Mouse (Mus musculus) midbrain, postnatal 0 days (tissue): ENCODE measurements at regions not wholly inside any gene's neighbourhood (a gene's known extent, or its start where the extent isn't known, plus 50 kb on each side); places are given as distances from the start of the nearest gene placed in this dataset.

Experiments used
- ATAC-seq: fragments of 200-750 bp; cut with Nextera tagmentation; 2 replicates; pipeline ENCODE4 v1.8.0; 2017; ENCODE audit warnings: moderate number of reproducible peaks, mild to moderate bottlenecking, moderate TSS enrichment, moderate library complexity; ENCODE audit not compliant: low FRiP score
- DNase-seq: peaks from one replicate; pipeline ENCODE4 v3.0.0-alpha.2; 2015; ENCODE audit warnings: low spot score
- H3K27ac ChIP-seq: fragments of 300-500 bp; sonication (generic); 2 replicates; pipeline ENCODE4 v1.5.1; 2014; ENCODE audit warnings: low read depth, mild to moderate bottlenecking, low read length, mixed read lengths
- H3K27me3 ChIP-seq: fragments of 300-500 bp; sonication (generic); 2 replicates; pipeline ENCODE4 v1.6.1; 2014; ENCODE audit warnings: low read length, control low read depth, mixed read lengths; ENCODE audit not compliant: insufficient read depth
- H3K36me3 ChIP-seq: fragments of 300-500 bp; sonication (generic); 2 replicates; pipeline ENCODE4 v1.6.1; 2014; ENCODE audit warnings: low read length, control low read depth, mixed read lengths; ENCODE audit not compliant: insufficient read depth
- H3K4me1 ChIP-seq: fragments of 300-500 bp; sonication (generic); 2 replicates; pipeline ENCODE4 v1.6.1; 2014; ENCODE audit warnings: mild to moderate bottlenecking, control low read depth, antibody characterized with exemption, low read length, mixed read lengths; ENCODE audit not compliant: insufficient read depth
- H3K4me2 ChIP-seq: fragments of 300-500 bp; sonication (generic); 2 replicates; pipeline ENCODE4 v1.6.1; 2014; ENCODE audit warnings: low read depth, mild to moderate bottlenecking, low read length, mixed read lengths; ENCODE audit not compliant: poor library complexity, severe bottlenecking
- H3K4me3 ChIP-seq: fragments of 300-500 bp; sonication (generic); 2 replicates; pipeline ENCODE4 v1.5.1; 2014; ENCODE audit warnings: low read depth, mild to moderate bottlenecking, low read length, moderate library complexity
- H3K9ac ChIP-seq: fragments of 300-500 bp; sonication (generic); replicated peaks from 2 replicates; pipeline ENCODE4 v1.6.1; 2014; ENCODE audit warnings: mild to moderate bottlenecking, low read length, moderate library complexity, mixed read lengths; ENCODE audit not compliant: poor library complexity, severe bottlenecking
- H3K9me3 ChIP-seq: fragments of 300-500 bp; sonication (generic); 2 replicates; pipeline ENCODE4 v1.6.1; 2016; ENCODE audit warnings: low read length, control low read depth
- CTCF ChIP-seq: IDR thresholded peaks from 2 replicates; pipeline ENCODE4 v1.5.1; 2016; ENCODE audit warnings: antibody characterized with exemption, mild to moderate bottlenecking
- WGBS: fragments of 180-500 bp; shearing (Covaris S2); extraction: QIAGEN DNeasy Blood & Tissue Kit; methylation state at CpG from one replicate; pipeline ENCODE4 v1.1.7; 2014; 5-methylcytosine and 5-hydroxymethylcytosine counted together

GRCm38 (mm10) chr17:14744010-14744409, 50.0 kb upstream of the Thbs2 start:
- Histone ChIP-seq H3K4me1 (no peaks in the 10 kb centered on the region), H3K9me3 (no peaks in the 10 kb centered on the region), H3K27ac (no peak overlapping the region), H3K9ac (no peak overlapping the region), H3K36me3 (no peaks in the 10 kb centered on the region), H3K27me3 (no peaks in the 10 kb centered on the region), H3K4me2 (no peak overlapping the region), H3K4me3 (no peak overlapping the region)
- no peak for TF ChIP-seq CTCF
- WGBS: 80% methylated on average over 9 of the region's 9 CpGs
- no peak for ATAC-seq
- no peak for DNase-seq
